Comparison of ENCODE assay signal across 5 mouse cellular contexts in the genomic region with DNA sequence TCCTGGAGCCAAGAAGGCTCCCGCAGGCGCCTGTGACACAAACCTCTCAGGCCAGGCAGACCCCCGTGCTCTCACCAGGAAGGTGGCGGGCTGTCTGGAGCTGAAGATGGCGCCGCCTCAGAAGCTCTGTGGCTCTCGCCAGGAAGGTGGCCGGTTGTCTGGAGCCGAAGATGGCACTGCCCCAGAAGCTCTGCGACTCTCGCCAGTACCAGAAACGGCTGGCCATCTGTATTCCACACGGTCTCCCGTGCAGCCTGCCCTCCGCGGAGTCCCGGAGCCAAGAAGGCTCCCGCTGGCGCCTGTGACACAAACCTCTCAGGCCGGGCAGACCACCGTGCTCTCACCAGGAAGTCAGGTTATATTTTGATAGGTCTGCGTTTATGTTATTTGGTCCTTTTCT.
DNase-seq lines count a peak whose midpoint lies in the region; TF ChIP-seq lines count a peak whose summit lies in the region.
"Not testable (repeated sequence)": the region's sequence is repeated elsewhere in the genome, so short reads cannot be mapped to it uniquely, and the experiment has no call there.

No protein-coding gene starts in this region.

- not testable (repeated sequence) for H3K4me3 ChIP-seq in cerebellum, adult 2 months (replicated peaks; ENCODE audit: insufficient read depth, low read depth, low read length)

- H3K27me3 ChIP-seq in cerebellum, adult 2 months (ENCODE audit: control insufficient read depth, insufficient read depth, low read length) = not testable (repeated sequence)

- peak; percentile 72 for DNase-seq in brain, adult 2 months (ENCODE audit: low read depth, low spot score)
- peak; percentile 72 for DNase-seq in cerebellum, adult 11-12 months
- peak; percentile 45 to 54 for DNase-seq in cerebellum, adult 2 months
- DNase-seq in cerebellum, adult 9-10 months = peak; percentile 54
- peak; percentile 38 to 56 for DNase-seq in cerebellum, postnatal 25 days

- not testable (repeated sequence) for TF ChIP-seq CTCF in cerebellum, adult 2 months (IDR thresholded peaks at IDR 0.05; ENCODE audit: borderline replicate concordance, insufficient read depth, low read depth, low read length)

- WGBS in cerebellum, adult 2 months = 80% methylated on average over 22 of the region's 22 CpGs

- not testable (repeated sequence) for H3K4me1 ChIP-seq in cerebellum, adult 2 months (ENCODE audit: control insufficient read depth, insufficient read depth, low read length)

- not testable (repeated sequence) for H3K27ac ChIP-seq in cerebellum, adult 2 months (ENCODE audit: insufficient read depth, low read length)

- not testable (repeated sequence) for TF ChIP-seq POLR2A in cerebellum, adult 2 months (IDR thresholded peaks at IDR 0.05; ENCODE audit: borderline replicate concordance, insufficient read depth, low read length)
